Mouse (Mus musculus) C2C12 (cell line): Measurements from ENCODE around the gene Fam13a.

Experiments used
- CEBPB ChIP-seq: IDR thresholded peaks from one replicate; pipeline ENCODE4 v1.6.1; 2011; ENCODE audit warnings: low read depth, mild to moderate bottlenecking, control low read depth, moderate library complexity
- CTCF ChIP-seq: IDR thresholded peaks from one replicate; pipeline ENCODE4 v1.5.1; 2011; ENCODE audit not compliant: control insufficient read depth, insufficient read depth, insufficient read length
- FOSL1 ChIP-seq: IDR thresholded peaks from one replicate; pipeline ENCODE4 v1.8.0; 2011; ENCODE audit warnings: mild to moderate bottlenecking, low read length; ENCODE audit not compliant: poor library complexity, insufficient read depth, severe bottlenecking
- MAX ChIP-seq: IDR thresholded peaks from one replicate; pipeline ENCODE4 v1.6.1; 2011; ENCODE audit warnings: mild to moderate bottlenecking, control low read depth
- MYOD1 ChIP-seq: IDR thresholded peaks from one replicate; pipeline ENCODE4 v1.6.1; 2011; ENCODE audit warnings: low read depth; ENCODE audit not compliant: control insufficient read depth, insufficient read length
- MYOG ChIP-seq: IDR thresholded peaks from one replicate; pipeline ENCODE4 v1.6.1; 2011; ENCODE audit not compliant: control insufficient read depth, insufficient read length; ENCODE audit errors: extremely low read depth
- USF1 ChIP-seq: IDR thresholded peaks from one replicate; pipeline ENCODE4 v1.6.1; 2011; ENCODE audit warnings: low read depth, mild to moderate bottlenecking, control low read depth, moderate library complexity

GRCm38 (mm10) chr6:59010792-59011191 is 13.6 kb downstream of the Fam13a start:
- TF ChIP-seq CTCF (no peak), MAX (no peak), MYOD1 (no peak), MYOG (no peak), USF1 (no peak), CEBPB (no peak), FOSL1 (no peak)
